Mouse (Mus musculus) neural tube, embryonic 11.5 days (tissue): Measurements from ENCODE around the gene Ifit1bl1. TPM values are rescaled to one million over a fixed set of nuclear protein-coding genes. Genes with fewer than 3 reads are reported as not detected.
"Not testable (repeated sequence)": the region's sequence is repeated elsewhere in the genome, so short reads cannot be mapped to it uniquely, and the experiment has no call there.

ENCODE experiments used
- ATAC-seq: fragments of 200-750 bp; cut with Nextera tagmentation; 2 replicates; pipeline ENCODE4 v1.8.0; 2017; ENCODE audit warnings: moderate number of reproducible peaks, mild to moderate bottlenecking, moderate TSS enrichment, moderate library complexity; ENCODE audit not compliant: insufficient read depth, low FRiP score, low TSS enrichment
- DNase-seq: peaks from one replicate; pipeline ENCODE4 v3.0.0-alpha.2; 2015; ENCODE audit warnings: low spot score
- H3K27ac ChIP-seq: fragments of 300-500 bp; sonication (generic); 2 replicates; pipeline ENCODE4 v1.5.1; 2014; ENCODE audit warnings: low read depth, mild to moderate bottlenecking, low read length
- H3K27me3 ChIP-seq: fragments of 300-500 bp; sonication (generic); 2 replicates; pipeline ENCODE4 v1.6.1; 2014; ENCODE audit warnings: mild to moderate bottlenecking, low read length, mixed read lengths; ENCODE audit not compliant: control insufficient read depth, insufficient read depth
- H3K36me3 ChIP-seq: fragments of 300-500 bp; sonication (generic); 2 replicates; pipeline ENCODE4 v1.6.1; 2014; ENCODE audit warnings: mild to moderate bottlenecking, low read length, moderate library complexity, mixed read lengths; ENCODE audit not compliant: control insufficient read depth, insufficient read depth
- H3K4me1 ChIP-seq: fragments of 300-500 bp; sonication (generic); 2 replicates; pipeline ENCODE4 v1.6.1; 2014; ENCODE audit warnings: low read length, mixed read lengths; ENCODE audit not compliant: control insufficient read depth, insufficient read depth
- H3K4me2 ChIP-seq: fragments of 300-500 bp; sonication (generic); 2 replicates; pipeline ENCODE4 v1.6.1; 2014; ENCODE audit warnings: low read depth, mild to moderate bottlenecking, moderate library complexity
- H3K4me3 ChIP-seq: fragments of 300-500 bp; sonication (generic); 2 replicates; pipeline ENCODE4 v1.5.1; 2014; ENCODE audit warnings: low read depth, low read length
- H3K9ac ChIP-seq: fragments of 300-500 bp; sonication (generic); 2 replicates; pipeline ENCODE4 v1.6.1; 2014; ENCODE audit warnings: mild to moderate bottlenecking, low read length
- H3K9me3 ChIP-seq: fragments of 300-500 bp; sonication (generic); 2 replicates; pipeline ENCODE4 v1.6.1; 2016; ENCODE audit warnings: low read length; ENCODE audit not compliant: control insufficient read depth
- WGBS: fragments of 180-500 bp; shearing (Covaris S2); extraction: QIAGEN DNeasy Blood & Tissue Kit; methylation state at CpG from one replicate; pipeline ENCODE4 v1.1.7; 2014; 5-methylcytosine and 5-hydroxymethylcytosine counted together
- polyA plus RNA-seq: library from polyadenylated mRNA; unstranded; fragments of >200 nt; fragmentation: Nextera tagmentation; extraction: Ambion mirVana; gene quantifications from 2 replicates; pipeline ENCODE4 v1.2.1, GENCODE M21; 2014

Gene Ifit1bl1
- polyA plus RNA-seq: 0.11 and 0.22 TPM in 2 replicates

DNA sequence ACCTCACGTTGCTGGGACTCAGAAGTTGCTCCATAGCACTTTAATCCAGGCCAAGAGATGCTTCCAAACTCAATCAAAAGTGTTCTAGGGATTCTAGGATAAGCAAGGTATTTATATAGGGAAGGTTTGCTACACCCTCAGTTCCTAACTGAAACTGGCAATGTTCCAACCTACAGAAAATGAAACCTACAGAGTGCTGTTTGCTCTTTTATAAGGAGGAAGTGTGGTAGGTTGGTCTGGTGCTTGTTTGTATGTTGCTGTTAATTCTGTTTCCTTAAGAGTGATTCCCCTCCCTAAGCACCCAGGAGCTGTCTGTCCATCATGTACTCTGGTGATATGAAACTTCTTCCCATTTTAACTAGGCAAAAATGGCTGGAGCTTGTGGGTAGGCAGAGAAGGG, at the start of gene Ifit1bl1:
Ifit1bl1 (minus strand) TSS at position 69 of the 400 bp plus-strand sequence.
- WGBS: 46% methylated on average over 1 of the region's 1 CpGs

GRCm38 (mm10) chr19:34650997-34651396, 49.2 kb upstream of the Ifit1bl1 start:
- no peak overlapping the region for H3K27ac ChIP-seq
- whole genome bisulfite sequencing: 84% methylated on average over 6 of the region's 6 CpGs
- H3K9ac ChIP-seq: no peak overlapping the region
- no peaks in the 10 kb centered on the region for H3K27me3 ChIP-seq
- H3K4me2 ChIP-seq: no peak overlapping the region
- no peaks in the 10 kb centered on the region for H3K36me3 ChIP-seq
- ATAC-seq (no peak), DNase-seq (no peak)
- no peaks in the 10 kb centered on the region for H3K9me3 ChIP-seq
- no peaks in the 10 kb centered on the region for H3K4me1 ChIP-seq
- H3K4me3 ChIP-seq: no peak overlapping the region

More for the DNA sequence above, at the start of gene Ifit1bl1:
- H3K4me3 ChIP-seq, H3K27me3 ChIP-seq, H3K36me3 ChIP-seq, H3K4me2 ChIP-seq, ATAC-seq, H3K27ac ChIP-seq, DNase-seq, H3K9ac ChIP-seq, H3K4me1 ChIP-seq, H3K9me3 ChIP-seq: not testable (repeated sequence)

DNA sequence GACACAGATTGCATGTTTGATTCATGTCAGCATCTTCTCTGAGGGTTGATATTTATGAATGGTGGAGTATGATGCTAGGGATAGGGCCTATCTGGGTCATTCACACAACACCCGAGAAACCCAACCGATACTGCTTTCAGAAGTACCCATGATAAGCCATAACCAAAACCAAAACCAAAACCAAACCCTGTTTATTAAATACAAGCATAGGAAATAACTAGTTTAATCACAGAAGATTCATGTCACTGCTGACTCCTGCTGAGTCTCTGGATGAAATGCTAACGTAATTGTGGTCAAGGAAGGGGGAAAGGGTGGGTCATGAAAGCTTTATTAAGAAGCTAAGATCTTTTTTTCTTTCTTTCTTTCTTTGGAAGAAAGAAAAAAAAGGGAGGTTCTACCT, 48.5 kb upstream of the Ifit1bl1 start:
- Histone ChIP-seq H3K9me3 (no peaks in the 10 kb centered on the region), H3K36me3 (no peaks in the 10 kb centered on the region), H3K9ac (no peak overlapping the region), H3K4me2 (no peak overlapping the region), H3K4me1 (no peaks in the 10 kb centered on the region), H3K27me3 (no peaks in the 10 kb centered on the region), H3K27ac (no peak overlapping the region), H3K4me3 (no peak overlapping the region)
- WGBS: 90% methylated on average over 3 of the region's 3 CpGs
- no peak for ATAC-seq
- DNase-seq: no peak

DNA sequence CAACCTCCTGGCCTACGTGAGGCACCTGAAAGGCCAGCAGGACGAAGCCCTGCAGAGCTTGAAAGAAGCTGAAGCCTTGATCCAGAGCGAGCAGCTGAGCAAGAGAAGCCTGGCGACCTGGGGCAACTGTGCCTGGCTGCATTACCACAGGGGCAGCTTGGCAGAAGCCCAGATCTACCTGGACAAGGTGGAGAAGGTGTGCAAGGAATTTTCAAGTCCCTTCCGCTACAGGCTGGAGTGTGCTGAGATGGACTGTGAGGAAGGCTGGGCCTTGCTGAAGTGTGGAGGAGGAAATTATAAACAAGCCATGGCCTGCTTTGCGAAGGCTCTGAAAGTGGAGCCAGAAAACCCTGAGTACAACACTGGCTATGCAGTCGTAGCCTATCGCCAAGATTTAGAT, 45.9 kb upstream of the Ifit1bl1 start:
- H3K36me3 ChIP-seq, H3K9me3 ChIP-seq, H3K27me3 ChIP-seq, H3K4me3 ChIP-seq, DNase-seq, H3K4me1 ChIP-seq, ATAC-seq, H3K9ac ChIP-seq, H3K4me2 ChIP-seq, H3K27ac ChIP-seq: not testable (repeated sequence)
- WGBS: 85% methylated on average over 7 of the region's 8 CpGs

GRCm38 (mm10) chr19:34642616-34643015, 40.9 kb upstream of the Ifit1bl1 start:
- no peaks in the 10 kb centered on the region for H3K9me3 ChIP-seq
- ATAC-seq (no peak), DNase-seq (no peak)
- H3K27ac ChIP-seq: no peak overlapping the region
- WGBS: 87% methylated on average over 5 of the region's 5 CpGs
- no peak overlapping the region for H3K9ac ChIP-seq
- no peak overlapping the region for H3K4me2 ChIP-seq
- H3K36me3 ChIP-seq: no peaks in the 10 kb centered on the region
- H3K4me1 ChIP-seq: no peaks in the 10 kb centered on the region
- H3K4me3 ChIP-seq: no peak overlapping the region
- no peaks in the 10 kb centered on the region for H3K27me3 ChIP-seq

DNA sequence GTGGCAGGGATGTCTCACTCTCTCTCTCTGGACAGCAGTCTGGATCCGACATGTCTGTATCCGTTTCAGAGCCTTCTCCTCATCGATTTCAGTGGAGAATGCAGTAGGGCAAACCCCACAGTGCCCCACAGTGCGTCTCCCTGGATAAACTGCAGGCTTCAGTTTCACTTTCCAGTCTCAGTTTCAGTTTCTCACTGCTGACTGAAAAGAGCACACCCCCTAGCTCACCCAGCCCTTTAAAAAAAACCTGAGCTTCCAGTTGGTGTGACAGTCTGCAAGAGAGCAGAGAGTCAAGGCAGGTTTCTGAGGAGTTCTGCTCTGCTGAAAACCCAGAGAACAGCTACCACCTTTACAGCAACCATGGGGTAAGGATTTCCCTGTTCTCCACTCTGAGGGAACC, 38.9 kb upstream of the Ifit1bl1 start, which contains the start of the genes Ifit1bl2 and Ifit1:
Ifit1bl2 (minus strand) TSS at position 121 of the 400 bp plus-strand sequence.
Ifit1 (plus strand) TSS at position 249 of the 400 bp plus-strand sequence.
- Histone ChIP-seq H3K4me3 (no peak within 1 kb of the TSS), H3K4me1 (no peaks in the 10 kb centered on the region), H3K9ac (no peak within 1 kb of the TSS), H3K27ac (no peak within 1 kb of the TSS), H3K36me3 (no peaks in the 10 kb centered on the region), H3K9me3 (no peaks in the 10 kb centered on the region), H3K27me3 (no peaks in the 10 kb centered on the region), H3K4me2 (no peak within 1 kb of the TSS)
- ATAC-seq (no peak), DNase-seq (no peak)
- 62% methylated on average over 4 of the region's 4 CpGs for WGBS

- Histone ChIP-seq H3K4me3 (no peak overlapping the region), H3K9ac (no peak overlapping the region), H3K4me1 (no peaks in the 10 kb centered on the region), H3K36me3 (no peaks in the 10 kb centered on the region), H3K27me3 (no peaks in the 10 kb centered on the region), H3K4me2 (no peak overlapping the region), H3K9me3 (no peaks in the 10 kb centered on the region), H3K27ac (no peak overlapping the region)
- ATAC-seq (peak; percentile 60; the same call in 1 of the 2 replicates), DNase-seq (peak; percentile 30)
- WGBS: 12% methylated on average over 3 of the region's 3 CpGs
These were observed 35.3 kb upstream of the Ifit1bl1 start for GRCm38 (mm10) chr19:34636933-34637557.

DNA sequence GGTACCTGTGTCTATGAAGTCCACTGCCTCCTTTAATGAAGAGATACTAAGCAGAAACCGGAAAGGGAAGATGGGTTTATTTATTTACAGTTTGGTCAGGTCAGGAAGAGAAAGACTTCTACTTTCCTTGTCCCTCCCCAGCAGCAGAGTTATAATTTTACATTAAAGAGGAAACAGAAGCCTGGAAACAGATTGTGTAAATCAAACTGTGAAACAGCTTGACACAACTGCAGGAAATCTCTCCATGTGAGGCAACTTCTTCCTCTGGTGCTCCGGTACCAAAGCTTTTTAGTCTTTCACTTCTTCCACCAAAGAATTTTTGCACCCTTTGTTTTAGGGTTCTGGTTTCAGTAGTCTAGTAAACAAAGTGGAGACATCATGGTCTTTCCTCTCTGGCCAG, 31.7 kb upstream of the Ifit1bl1 start:
- Histone ChIP-seq H3K9ac (no peak overlapping the region), H3K4me3 (no peak overlapping the region)

DNA sequence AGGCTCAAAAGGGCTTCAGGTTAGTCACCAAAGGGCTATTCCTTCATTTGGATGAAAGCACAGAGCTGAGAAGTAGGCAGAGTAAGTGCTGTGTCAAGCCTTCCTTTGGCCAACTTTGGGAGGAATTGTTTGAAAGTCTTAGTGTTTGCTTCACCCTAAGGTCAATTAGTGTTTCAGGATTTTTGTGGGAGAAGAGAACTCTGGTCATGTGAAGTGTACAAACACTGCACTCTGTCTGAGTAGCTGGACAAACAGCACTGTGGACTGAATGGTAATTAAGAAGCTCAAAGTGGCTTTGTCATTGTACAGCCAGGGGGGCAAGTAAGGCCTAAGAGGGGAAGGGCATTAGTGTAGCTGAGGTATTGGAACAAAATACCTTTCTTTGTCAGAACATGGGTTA, 29.7 kb upstream of the Ifit1bl1 start:
- no peak overlapping the region for H3K27ac ChIP-seq
- H3K9ac ChIP-seq: no peak overlapping the region
- no peak overlapping the region for H3K4me2 ChIP-seq
- H3K4me3 ChIP-seq: no peak overlapping the region
- no peaks in the 10 kb centered on the region for H3K36me3 ChIP-seq
- no peaks in the 10 kb centered on the region for H3K9me3 ChIP-seq
- ATAC-seq (no peak), DNase-seq (no peak)
- no peaks in the 10 kb centered on the region for H3K4me1 ChIP-seq
- H3K27me3 ChIP-seq: no peaks in the 10 kb centered on the region

More for the DNA sequence above, 31.7 kb upstream of the Ifit1bl1 start:
- ATAC-seq (no peak), DNase-seq (no peak)
- H3K27me3 ChIP-seq: no peaks in the 10 kb centered on the region
- no peaks in the 10 kb centered on the region for H3K4me1 ChIP-seq
- 77% methylated on average over 2 of the region's 2 CpGs for WGBS
- no peak overlapping the region for H3K27ac ChIP-seq
- H3K4me2 ChIP-seq: no peak overlapping the region
- no peaks in the 10 kb centered on the region for H3K36me3 ChIP-seq
- no peaks in the 10 kb centered on the region for H3K9me3 ChIP-seq
